Mouse (Mus musculus): ENCODE measurements around the gene Kif26b.

DNA sequence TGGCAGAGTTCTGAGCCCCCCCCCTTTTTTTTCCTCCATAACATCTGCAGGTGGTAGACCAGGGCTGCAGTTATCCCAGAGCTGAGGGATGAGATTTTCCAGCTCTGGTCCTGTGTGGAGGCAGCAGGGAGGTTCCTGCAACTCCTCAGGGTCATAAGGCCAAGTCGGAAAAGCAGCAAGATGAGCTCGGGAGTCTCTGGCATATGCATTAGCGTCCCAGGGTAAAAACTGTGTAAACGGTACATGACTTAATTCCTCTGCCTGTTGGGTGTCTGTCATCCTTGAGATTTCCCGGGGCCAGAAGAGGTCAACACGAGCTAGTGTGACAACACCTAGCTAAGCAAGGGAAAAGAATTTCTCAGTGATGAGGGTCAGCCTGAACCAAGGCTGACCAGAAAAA is 111.0 kb downstream of the Kif26b start:
- TF ChIP-seq POLR2A (IDR thresholded peaks at IDR 0.05; ENCODE audit: insufficient read depth, low read depth, low read length) (no peak), CTCF (IDR thresholded peaks at IDR 0.05) (no peak)
